Comparison of ENCODE assay signal across 27 mouse cellular contexts in the genomic region with DNA sequence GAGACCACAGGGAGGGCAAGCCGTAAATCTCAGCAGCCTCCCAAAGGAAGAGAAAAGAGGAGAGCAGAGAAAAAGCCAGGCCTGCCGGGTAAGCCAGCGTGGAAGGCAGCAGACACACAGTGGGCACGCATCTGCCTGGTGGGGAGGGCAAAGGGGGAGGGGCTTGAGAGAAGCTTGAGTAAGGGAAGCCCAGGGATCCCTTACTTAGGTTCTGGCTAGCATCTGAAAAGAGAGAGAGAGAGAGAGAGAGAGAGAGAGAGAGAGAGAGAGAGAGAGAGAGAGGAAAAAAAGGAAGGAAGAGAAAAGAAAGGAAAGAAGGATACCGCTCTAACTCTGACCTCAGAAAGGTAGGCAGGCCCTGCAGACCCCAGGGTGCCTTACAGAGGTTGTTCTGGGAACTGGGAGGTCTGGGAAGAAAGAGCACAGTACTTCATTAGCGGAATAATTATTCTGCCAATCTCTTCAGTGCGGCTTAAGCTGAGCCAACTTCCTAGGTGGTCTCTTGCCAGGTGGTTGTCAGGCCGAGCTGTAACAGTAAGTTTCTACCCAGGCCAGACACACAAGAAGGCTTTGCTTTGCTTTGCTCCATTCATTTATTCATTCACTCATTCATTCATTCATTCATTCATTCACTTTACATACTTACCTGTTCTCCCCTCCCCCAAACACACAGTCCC. TPM values are rescaled to one million over a fixed set of nuclear protein-coding genes. Genes with fewer than 3 reads are reported as not detected.
DNase-seq lines count a peak whose midpoint lies in the region; ATAC-seq and TF ChIP-seq lines count a peak whose summit lies in the region.
"Had no signal": no experiment of that assay in that cellular context is flagged by ENCODE, and none has a peak within 500 bp of the region (broad histone marks: within the 10 kb centered on the region; RNA-seq: fewer than 3 reads in every experiment).

No protein-coding gene starts in this region.

- peaks cover 22% of the 10 kb centered on the region for H3K4me1 ChIP-seq in forebrain, embryonic 13.5 days
- peaks cover 36% of the 10 kb centered on the region for H3K4me1 ChIP-seq in limb, embryonic 12.5 days (replicated peaks)

- no peak overlapping the region for H3K4me2 ChIP-seq in forebrain, embryonic 13.5 days
- peak overlapping the region; percentile 10; the same call in 1 of the 2 replicates for H3K4me2 ChIP-seq in limb, embryonic 12.5 days

- ATAC-seq in forebrain, embryonic 13.5 days = peak; percentile 66
- ATAC-seq in limb, embryonic 12.5 days (ENCODE audit: insufficient number of reproducible peaks, insufficient read depth, low FRiP score, low TSS enrichment, low read depth) = no peak
- ATAC-seq: activated CD4-positive, CD25-positive, alpha-beta regulatory T cell, adult 4 months; CD4-positive, CD25-positive, alpha-beta regulatory T cell, adult 4 months; liver, postnatal 0 days had no signal

- H3K9me3 ChIP-seq in forebrain, embryonic 13.5 days (replicated peaks) = no peaks in the 10 kb centered on the region
- no peaks in the 10 kb centered on the region for H3K9me3 ChIP-seq in limb, embryonic 12.5 days
- H3K9me3 ChIP-seq: embryonic facial prominence, embryonic 10.5 days had no signal

- TF ChIP-seq CTCF in layer of hippocampus, adult 2 months (conservative IDR thresholded peaks at IDR 0.05) = no peak

- DNase-seq in embryo, embryonic 10.5 days (ENCODE audit: low spot score) = peak; percentile 6
- no peak for DNase-seq in embryo, embryonic 9.5 days (ENCODE audit: extremely low spot score)
- no peak for DNase-seq in layer of hippocampus, adult 2 months (ENCODE audit: low spot score in 2 of 2)
- no peak for DNase-seq in layer of hippocampus, postnatal 14 days (ENCODE audit: low spot score in 2 of 2)
- DNase-seq in frontal cortex, postnatal 14 days (ENCODE audit: low spot score in 2 of 2) = no peak
- DNase-seq in ovary, adult 18-20 months (ENCODE audit: low spot score) = no peak
- DNase-seq: adrenal gland, postnatal 10 days; cerebellum, adult 11-12 months; cerebellum, postnatal 36 days; gastrocnemius, postnatal 10 days; heart, adult 18-20 months; heart, postnatal 4 days; kidney, adult 18-20 months; kidney, postnatal 25 days; layer of hippocampus, adult 9-11 months; liver; liver, postnatal 0 days; lung, postnatal 36 days; right cerebral cortex, adult 18-20 months had no signal

- H3K27me3 ChIP-seq in forebrain, embryonic 13.5 days = peaks cover 14% of the 10 kb centered on the region; the same call in 1 of the 2 replicates
- 0 out of 2 replicates have a peak, but pooled peaks cover 3% of the 10 kb centered on the region for H3K27me3 ChIP-seq in limb, embryonic 12.5 days

- H3K27ac ChIP-seq in layer of hippocampus, adult 2 months = peak overlapping the region; percentile 85; the same call in 1 of the 2 replicates
- H3K27ac ChIP-seq in forebrain, embryonic 13.5 days = no peak overlapping the region
- peak overlapping the region; percentile 64 for H3K27ac ChIP-seq in limb, embryonic 12.5 days
- H3K27ac ChIP-seq: embryonic facial prominence, embryonic 10.5 days; stomach, postnatal 0 days had no signal

- WGBS in forebrain, embryonic 13.5 days = 6% methylated on average over 8 of the region's 8 CpGs
- WGBS in limb, embryonic 12.5 days = 8% methylated on average over 8 of the region's 8 CpGs

- H3K36me3 ChIP-seq in forebrain, embryonic 13.5 days (ENCODE audit: poor library complexity, severe bottlenecking) = no peaks in the 10 kb centered on the region
- no peaks in the 10 kb centered on the region for H3K36me3 ChIP-seq in limb, embryonic 12.5 days
- H3K36me3 ChIP-seq: embryonic facial prominence, embryonic 10.5 days had no signal

- no peak overlapping the region for H3K4me3 ChIP-seq in layer of hippocampus, adult 2 months
- no peak overlapping the region for H3K4me3 ChIP-seq in forebrain, embryonic 13.5 days
- H3K4me3 ChIP-seq in limb, embryonic 12.5 days (replicated peaks) = no peak overlapping the region
- H3K4me3 ChIP-seq: embryonic facial prominence, embryonic 10.5 days had no signal

- H3K9ac ChIP-seq in forebrain, embryonic 13.5 days = no peak overlapping the region
- H3K9ac ChIP-seq in limb, embryonic 12.5 days (replicated peaks) = no peak overlapping the region
- H3K9ac ChIP-seq: liver, postnatal 0 days had no signal

RNA-seq across cellular contexts. Expression of a gene that starts 14.5 kb away (rescaled TPM):
- under 1 TPM; 0.76 to 0.82 TPM for total RNA-seq in layer of hippocampus, adult 2 months (2021)
- under 1 TPM; 0.32 to 0.72 TPM for total RNA-seq in layer of hippocampus, postnatal 14 days (2021)
- polyA plus RNA-seq in forebrain, embryonic 13.5 days (2015; fragmentation: Nextera tagmentation; extraction: Ambion mirVana) = 1.4 and 2.0 TPM in 2 replicates
- polyA plus RNA-seq in limb, embryonic 12.5 days (2016; fragmentation: Nextera tagmentation; extraction: Ambion mirVana) = 1.2 and 1.7 TPM in 2 replicates
- total RNA-seq: heart, adult 18-20 months; heart, postnatal 4 days had no signal

RNA-seq across cellular contexts. Expression of a gene that starts 50.7 kb away (rescaled TPM):
- total RNA-seq in layer of hippocampus, adult 2 months (2021) = under 1 TPM; 0.20 to 0.72 TPM
- under 1 TPM; 0.58 to 0.69 TPM for total RNA-seq in layer of hippocampus, postnatal 14 days (2021)
- not detected in 2 replicates for polyA plus RNA-seq in forebrain, embryonic 13.5 days (2015; fragmentation: Nextera tagmentation; extraction: Ambion mirVana)
- polyA plus RNA-seq in limb, embryonic 12.5 days (2016; fragmentation: Nextera tagmentation; extraction: Ambion mirVana) = 0.15 TPM in 1 of 2 replicates, not detected in the other
- total RNA-seq: adrenal gland, postnatal 10 days; ES-E14; gastrocnemius, postnatal 10 days; heart, adult 18-20 months; heart, postnatal 4 days had no signal
- polyA plus RNA-seq: activated CD4-positive, CD25-positive, alpha-beta regulatory T cell, adult 4 months; CD4-positive, CD25-positive, alpha-beta regulatory T cell, adult 4 months; liver, postnatal 0 days; stomach, postnatal 0 days; urinary bladder, adult 2 months had no signal
